Mouse (Mus musculus): ENCODE measurements around the gene Txnrd1.
A peak's percentile ranks its signal among the peaks of the same experiment; 100 is the strongest.

Txnrd1 gene

DNA sequence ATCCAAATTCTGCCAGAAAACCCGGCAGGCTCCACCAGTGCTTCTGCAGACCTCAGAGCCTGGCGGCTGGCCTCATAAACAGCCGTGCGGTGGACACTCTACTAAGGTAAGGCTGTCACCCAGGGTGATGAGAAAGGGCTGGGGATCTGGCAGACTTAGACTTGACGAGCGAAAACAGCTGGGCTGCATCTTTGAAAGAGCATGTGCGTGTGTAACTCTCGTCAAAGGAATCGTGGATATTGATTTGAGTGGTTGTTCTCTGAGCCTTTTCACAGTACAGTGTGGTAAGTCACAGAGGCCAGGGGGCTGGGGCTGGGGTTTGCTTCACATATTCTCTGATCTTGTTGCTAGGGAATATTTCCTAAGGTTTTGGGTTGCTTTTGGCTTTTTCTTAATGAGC lies at the start of gene Txnrd1:
TSS of gene Txnrd1 (plus strand) at position 26 of the 400 bp plus-strand sequence.
- DNase-seq (ENCODE audit: low spot score in 2 of 2) = no peak

DNA sequence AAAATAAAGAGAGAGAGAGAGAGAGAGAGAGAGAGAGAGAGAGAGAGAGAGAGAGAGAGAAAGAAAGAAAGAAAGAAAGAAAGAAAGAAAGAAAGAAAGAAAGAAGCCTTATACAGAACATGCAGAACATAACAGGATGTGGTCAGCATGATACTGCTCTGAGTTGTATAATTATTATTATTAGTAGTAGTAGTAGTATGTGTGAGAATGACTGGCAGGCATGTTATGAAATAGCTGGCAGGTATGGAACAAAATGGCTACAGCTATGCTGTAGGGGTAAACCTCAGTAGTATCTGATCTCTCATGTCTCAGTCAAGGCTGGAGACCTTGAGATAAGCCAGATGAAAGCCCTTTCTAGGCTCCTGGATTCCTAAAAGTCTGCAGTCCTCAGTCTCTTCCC lies 44.6 kb upstream of the Txnrd1 start:
- DNase-seq (ENCODE audit: low spot score in 2 of 2) = no peak

DNA sequence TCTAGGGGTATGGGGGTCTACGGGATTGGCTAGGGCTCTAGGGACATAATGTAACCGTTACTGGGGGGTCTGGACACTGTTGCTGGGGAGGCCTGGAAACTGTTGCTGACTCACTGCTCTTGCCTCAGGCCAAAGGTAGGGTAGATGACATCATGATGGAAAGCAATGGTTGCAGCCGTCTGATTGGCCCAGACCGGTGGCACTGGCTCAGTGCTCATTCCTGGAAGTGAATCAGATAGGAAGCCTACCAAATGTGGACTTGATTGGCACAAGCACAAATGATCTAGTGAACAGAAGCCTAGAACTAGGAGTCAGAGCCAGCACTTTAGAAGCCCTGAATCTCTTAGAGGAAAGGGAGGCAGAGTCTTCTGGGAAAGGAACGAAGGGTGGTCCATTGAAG lies 43.2 kb upstream of the Txnrd1 start:
- no peak for DNase-seq (ENCODE audit: low spot score in 2 of 2)

DNA sequence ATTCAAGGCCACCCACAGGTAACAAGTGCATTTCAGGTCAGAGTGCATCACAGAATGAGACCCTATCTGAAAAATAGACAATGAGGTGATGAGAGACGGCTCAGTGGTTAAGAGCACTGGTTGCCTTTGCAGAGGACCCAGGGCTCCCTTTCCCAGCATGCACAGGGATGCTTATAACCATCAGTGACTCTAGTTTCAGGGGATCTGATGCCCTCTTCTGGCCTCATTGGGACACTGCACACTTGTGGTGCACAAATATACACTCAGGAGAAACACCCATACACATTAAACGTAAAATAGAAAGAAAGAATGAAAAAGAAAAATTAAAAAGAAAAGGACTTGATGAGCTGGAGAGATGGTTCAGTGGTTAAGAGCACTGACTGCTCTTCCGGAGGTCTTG lies 42.0 kb upstream of the Txnrd1 start:
- DNase-seq (ENCODE audit: low spot score in 2 of 2) = no peak

GRCm38 (mm10) chr10:82792311-82792710 lies 41.4 kb upstream of the Txnrd1 start:
- no peak for DNase-seq (ENCODE audit: low spot score in 2 of 2)

DNA sequence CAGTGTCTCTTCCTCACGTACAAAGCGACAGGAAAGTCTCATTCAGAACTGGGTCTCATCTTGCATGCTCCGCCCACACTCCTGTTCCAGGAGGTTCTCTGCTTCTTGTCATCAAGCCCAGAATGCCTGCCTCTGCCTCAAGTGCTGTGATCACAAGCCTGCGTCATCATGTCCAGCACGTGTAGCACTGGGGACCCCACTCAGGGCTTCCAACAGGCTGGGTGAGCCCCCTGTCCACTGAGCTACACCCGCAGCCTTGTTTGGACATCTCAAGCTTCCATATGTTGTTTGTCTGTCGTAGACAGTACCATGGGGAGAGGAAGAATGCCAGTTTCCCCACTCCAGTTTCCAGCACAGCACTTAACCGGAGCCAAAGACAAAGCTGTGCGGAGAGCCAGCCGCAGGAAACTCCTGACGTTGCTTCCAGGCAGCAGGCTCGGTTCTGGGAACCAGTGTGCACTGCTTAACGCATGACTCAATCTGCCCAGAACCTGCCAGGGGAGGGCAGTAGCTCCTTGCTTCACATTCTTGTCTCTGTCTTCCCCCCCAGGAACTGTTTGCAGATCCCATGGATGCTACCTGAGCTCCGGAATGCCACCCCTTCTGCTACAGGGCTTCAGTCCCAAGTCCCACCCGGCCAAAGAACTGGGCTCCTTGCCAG lies 38.5 kb upstream of the Txnrd1 start:
- DNase-seq (ENCODE audit: low spot score in 2 of 2) = peak in 1 of 2 experiments; percentile 14

DNA sequence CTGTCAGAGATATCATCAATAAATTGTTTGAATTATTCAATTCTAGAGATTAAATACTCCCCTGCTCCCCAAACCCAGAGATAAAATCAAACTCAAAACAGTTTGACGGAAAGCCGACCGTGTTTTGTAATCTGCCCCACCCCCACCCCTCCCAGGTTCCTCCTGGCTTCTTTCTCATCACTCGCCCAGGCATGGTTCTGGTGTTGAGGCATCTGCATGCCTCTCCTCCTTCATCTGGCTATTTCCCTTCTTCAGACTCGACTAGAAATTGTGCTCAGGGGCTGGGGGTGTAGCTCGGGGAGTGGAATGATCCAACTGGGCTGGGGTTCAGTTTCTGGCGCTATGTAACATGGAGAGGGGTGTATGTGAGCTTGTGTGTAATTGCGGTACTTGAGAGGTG lies 38.0 kb upstream of the Txnrd1 start:
- DNase-seq (ENCODE audit: low spot score in 2 of 2) = no peak

DNA sequence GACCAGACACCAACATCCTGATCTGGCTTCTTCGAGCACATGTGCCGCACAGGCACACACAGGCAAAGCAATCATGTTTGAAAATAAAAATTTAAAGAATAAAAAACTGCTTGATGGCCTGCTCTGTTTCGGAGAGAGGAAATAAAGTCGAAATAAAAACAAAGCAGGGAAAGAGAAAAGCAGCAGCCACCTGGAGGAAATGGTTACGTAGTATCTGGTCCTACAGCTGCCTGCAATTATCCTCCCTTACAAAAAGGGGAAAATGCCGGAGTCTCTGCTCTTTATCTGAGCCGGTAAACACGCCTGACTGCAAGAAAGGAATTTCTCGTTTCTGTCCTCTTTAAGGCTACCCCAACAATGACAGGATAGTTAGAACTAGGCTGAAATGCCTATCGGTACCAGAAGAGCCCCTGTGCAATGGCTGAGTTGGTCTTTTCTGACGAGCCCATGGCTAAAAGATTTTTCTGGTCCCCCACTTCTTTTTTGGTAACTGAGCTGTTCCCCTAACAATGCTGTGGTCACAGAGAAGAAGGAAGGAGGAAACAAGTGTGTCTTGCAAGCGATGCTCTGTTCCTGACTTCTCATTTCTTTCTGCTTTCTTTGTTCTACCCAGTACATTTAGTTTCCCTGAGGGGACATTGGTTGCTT lies 37.2 kb upstream of the Txnrd1 start:
- DNase-seq (ENCODE audit: low spot score in 2 of 2) = no peak

DNA sequence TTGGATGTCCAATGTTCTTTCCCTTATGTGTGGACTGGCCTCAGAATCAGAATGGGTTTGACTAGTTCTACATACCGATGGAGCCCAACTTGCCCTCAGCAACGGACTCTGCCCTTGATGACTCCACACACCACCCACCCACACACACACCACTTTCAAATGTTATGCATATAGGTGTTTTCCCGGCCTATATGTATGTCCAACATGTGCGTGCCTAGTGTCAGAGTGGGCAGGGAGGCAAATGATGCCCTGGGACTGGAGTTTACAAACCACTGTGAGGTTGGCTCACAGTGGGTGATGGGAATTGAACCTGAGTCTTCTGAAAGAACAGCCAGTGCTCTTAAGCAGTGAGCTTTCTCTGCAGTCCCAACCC lies 36.6 kb upstream of the Txnrd1 start:
- DNase-seq (ENCODE audit: low spot score in 2 of 2) = no peak

DNA sequence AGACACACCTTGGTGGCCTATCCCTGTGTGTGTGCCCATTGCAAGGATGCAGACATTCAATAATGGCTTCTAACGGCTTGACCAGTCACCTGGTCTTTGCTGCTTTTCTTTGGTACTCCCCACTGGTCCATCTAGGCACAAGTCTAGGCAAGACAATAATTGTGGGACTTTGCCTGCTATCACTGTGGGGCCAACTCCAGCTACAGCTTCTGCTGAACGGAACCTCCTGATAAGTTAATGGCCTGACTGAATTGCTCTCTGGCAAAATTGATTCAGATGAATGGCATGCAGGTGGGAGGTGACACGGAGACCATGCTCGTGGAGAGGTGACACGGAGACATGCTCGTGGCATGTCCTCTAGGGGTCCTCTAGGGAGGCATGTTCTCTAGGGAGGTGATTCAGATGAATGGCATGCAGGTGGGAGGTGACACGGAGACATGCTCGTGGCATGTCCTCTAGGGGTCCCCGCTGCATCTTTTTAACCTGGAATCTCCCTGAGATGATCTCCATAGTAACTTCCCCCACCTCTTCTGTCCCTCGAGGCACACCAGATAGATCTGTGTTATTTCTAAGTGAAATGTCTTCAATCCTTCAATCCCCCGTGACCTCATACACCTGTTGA lies 35.3 kb upstream of the Txnrd1 start:
- no peak for DNase-seq (ENCODE audit: low spot score in 2 of 2)

GRCm38 (mm10) chr10:82800094-82800493 lies 33.7 kb upstream of the Txnrd1 start:
- DNase-seq (ENCODE audit: low spot score in 2 of 2) = no peak

DNA sequence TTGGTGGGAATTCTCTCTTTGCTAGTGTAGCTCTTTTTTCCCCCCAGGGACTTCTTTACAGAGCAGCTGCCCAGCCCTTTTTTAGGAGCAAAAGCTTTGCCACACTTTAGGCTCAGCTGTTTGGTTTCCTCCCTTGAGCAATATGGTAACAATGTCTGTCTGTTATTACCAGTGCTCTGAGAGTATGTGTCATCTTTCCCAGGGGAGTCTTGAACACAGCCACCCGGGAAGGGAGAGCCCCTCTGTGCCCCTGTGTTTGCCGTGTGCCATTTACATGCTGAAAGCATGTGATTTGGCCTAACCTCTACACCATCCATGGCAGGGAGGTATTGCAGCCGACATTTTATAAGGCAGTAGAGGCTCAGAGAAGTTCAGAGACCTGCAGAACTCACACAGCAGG lies 29.4 kb upstream of the Txnrd1 start:
- DNase-seq (ENCODE audit: low spot score in 2 of 2) = no peak

DNA sequence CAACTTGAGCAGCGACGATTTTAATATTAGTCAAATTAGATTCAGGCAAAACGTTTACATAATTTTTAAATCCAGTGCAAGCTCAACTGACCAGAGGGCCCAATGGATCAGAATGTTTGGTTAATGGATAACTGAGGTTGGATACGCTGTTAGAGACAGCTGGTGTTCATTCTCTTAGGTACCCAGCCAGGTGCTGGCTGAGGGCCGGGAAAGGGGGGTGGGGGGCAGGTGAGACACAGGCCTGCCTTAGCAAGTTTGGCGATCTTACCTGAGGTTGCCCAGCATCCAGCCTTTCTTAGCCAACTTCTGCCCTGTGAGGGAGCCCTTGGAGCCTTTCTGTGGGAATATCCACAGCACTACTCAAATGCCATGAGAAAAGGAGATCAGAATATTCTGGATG lies 28.6 kb upstream of the Txnrd1 start:
- no peak for DNase-seq (ENCODE audit: low spot score in 2 of 2)

DNA sequence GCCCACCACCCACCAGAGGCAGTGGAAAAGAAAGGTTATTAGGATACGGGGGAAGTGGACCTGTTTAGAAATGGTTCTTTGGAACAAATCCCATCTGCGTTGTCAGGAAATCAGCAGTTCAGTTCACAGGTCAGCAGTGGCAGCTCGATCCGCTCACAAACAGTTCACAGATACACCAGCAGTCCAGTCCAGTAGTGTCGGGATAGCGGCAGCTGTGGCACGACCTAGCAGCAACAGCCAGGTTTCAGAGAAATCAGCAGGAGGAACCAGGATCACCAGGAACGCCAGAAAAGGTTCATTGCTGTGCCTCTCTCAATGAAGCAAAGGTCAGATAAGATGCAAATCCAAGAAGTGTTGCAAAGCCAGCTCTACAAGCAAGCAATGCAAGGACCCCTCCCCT lies 27.3 kb upstream of the Txnrd1 start:
- DNase-seq (ENCODE audit: low spot score in 2 of 2) = no peak

DNA sequence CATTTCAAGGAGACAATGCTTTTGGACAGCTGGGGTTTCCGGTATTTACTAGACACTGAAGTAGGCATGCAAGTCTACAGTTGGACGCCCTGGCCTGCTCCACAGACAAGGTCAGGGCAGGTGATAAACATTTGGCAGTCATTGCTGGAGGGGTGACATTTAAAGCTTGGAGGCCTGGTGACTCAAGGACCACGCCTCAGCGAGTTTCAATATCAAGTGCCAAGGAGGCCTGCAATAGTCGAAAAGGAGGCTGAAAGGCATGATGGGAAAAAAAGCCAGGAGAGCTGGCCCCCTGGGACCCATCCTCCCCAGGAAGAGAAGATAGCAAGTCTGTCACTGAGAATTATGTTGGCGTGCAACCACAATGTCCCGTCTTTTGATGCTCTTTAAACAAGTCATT lies 26.5 kb upstream of the Txnrd1 start:
- DNase-seq (ENCODE audit: low spot score in 2 of 2) = no peak

DNA sequence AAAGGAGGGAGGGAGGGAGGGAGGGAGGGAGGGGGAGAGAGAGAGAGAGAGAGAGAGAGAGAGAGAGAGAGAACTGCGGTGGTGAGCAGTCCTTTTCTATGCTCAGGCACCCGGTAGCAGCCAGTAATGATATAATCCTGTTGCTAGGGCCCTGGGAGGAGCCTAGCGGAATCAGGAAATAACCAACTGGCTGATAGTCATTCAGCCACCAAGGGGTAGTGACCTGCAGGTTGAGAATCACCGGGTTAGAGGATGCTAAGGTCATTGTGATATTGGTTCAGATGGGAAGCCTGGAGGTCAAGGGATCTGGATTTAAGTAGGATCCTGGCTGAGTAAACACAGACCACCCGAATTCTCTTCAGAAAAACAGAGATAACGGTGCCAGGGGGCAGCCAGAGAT lies 25.6 kb upstream of the Txnrd1 start:
- DNase-seq (ENCODE audit: low spot score in 2 of 2) = no peak

DNA sequence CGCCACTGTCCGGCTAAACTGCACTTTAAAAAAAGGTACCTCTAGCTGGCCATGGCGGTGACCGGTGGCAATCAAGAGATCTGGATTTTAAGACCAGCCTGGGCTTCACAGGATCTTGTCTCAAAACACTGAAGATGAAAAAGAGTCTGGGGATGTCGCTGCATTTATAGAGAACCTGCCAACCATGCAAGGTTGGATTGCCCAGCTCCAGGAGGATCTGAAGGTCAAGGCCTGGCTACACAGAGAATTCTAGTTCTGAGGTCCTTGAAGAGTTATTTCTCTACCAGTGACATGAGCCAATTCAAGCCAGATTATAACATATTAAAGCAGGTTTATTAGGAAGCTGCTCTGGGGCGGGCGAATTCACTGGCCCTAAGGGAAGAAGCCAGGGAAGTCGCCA lies 24.9 kb upstream of the Txnrd1 start:
- no peak for DNase-seq (ENCODE audit: low spot score in 2 of 2)

- no peak for DNase-seq (ENCODE audit: low spot score in 2 of 2)
Measured at GRCm38 (mm10) chr10:82809352-82809751, 24.4 kb upstream of the Txnrd1 start.

GRCm38 (mm10) chr10:82811855-82812431 lies 21.8 kb upstream of the Txnrd1 start:
- peak; percentile 64 to 67 for DNase-seq (ENCODE audit: low spot score in 2 of 2)

GRCm38 (mm10) chr10:82814096-82814970 lies 19.4 kb upstream of the Txnrd1 start:
- DNase-seq (ENCODE audit: low spot score in 2 of 2) = peak; percentile 87

DNA sequence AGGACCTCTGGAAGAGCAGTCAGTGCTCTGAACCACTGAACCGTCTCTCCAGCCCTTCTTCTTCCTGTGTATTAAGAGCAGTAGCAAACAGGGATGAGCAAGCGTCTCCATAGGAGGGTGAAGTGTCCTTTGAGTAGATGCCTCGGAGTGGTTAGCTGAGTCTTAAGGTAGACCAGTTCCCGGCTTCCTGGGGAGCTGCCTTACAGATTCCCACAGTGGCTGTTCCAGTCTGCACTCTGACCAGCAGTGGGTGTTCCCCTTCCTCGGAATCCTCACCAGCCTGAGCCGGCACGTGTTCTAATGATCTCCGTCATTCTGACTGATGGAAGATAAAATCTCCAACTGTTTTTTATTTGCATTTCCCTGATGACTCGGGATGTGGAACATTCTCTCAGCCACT lies 17.3 kb upstream of the Txnrd1 start:
- DNase-seq (ENCODE audit: low spot score in 2 of 2) = no peak

GRCm38 (mm10) chr10:82817514-82817913 lies 16.2 kb upstream of the Txnrd1 start:
- no peak for DNase-seq (ENCODE audit: low spot score in 2 of 2)

All from spleen, postnatal 36 days (tissue).